13 mouse cellular contexts compared by ENCODE assay signal in genomic region chr11:5898531-5898930, GRCm38 (mm10). TPM values are rescaled to one million over a fixed set of nuclear protein-coding genes. Genes with fewer than 3 reads are reported as not detected.
DNase-seq lines count a peak whose midpoint lies in the region; ATAC-seq and TF ChIP-seq lines count a peak whose summit lies in the region.
"Had no signal": no experiment of that assay in that cellular context is flagged by ENCODE, and none has a peak within 500 bp of the region (broad histone marks: within the 10 kb centered on the region; RNA-seq: fewer than 3 reads in every experiment).

TSS of gene Myl7 (minus strand) at chr11:5898782.

- peak within 1 kb of the TSS; percentile 7 for H3K27ac ChIP-seq in lung, embryonic 14.5 days (ENCODE audit: low read depth)
- no peak within 1 kb of the TSS for H3K27ac ChIP-seq in liver, embryonic 14.5 days
- H3K27ac ChIP-seq: left cerebral cortex, adult 2 months had no signal

- no peaks in the 10 kb centered on the region for H3K36me3 ChIP-seq in lung, embryonic 14.5 days (ENCODE audit: insufficient read depth)
- no peaks in the 10 kb centered on the region for H3K36me3 ChIP-seq in liver, embryonic 14.5 days (replicated peaks; ENCODE audit: control insufficient read depth, insufficient read depth, low read depth)

- no peak for ATAC-seq in lung, embryonic 14.5 days (ENCODE audit: insufficient read depth)
- peak; percentile 68 for ATAC-seq in liver, embryonic 14.5 days (ENCODE audit: insufficient read depth)
- ATAC-seq: forebrain, embryonic 14.5 days had no signal

- H3K9ac ChIP-seq in lung, embryonic 14.5 days = peak within 1 kb of the TSS; percentile 40; the same call in 1 of the 2 replicates
- H3K9ac ChIP-seq in liver, embryonic 14.5 days (replicated peaks) = no peak within 1 kb of the TSS; the same call in 1 of the 2 replicates

- peak within 1 kb of the TSS; percentile 17 for H3K4me3 ChIP-seq in lung, embryonic 14.5 days (ENCODE audit: low read depth, low read length)
- no peak within 1 kb of the TSS for H3K4me3 ChIP-seq in liver, embryonic 14.5 days (ENCODE audit: insufficient read depth in 1 of 2, low read depth in 2 of 2, low read length in 2 of 2)
- H3K4me3 ChIP-seq: left cerebral cortex, adult 2 months had no signal

- 45% methylated on average over 5 of the region's 5 CpGs for WGBS in lung, embryonic 14.5 days
- WGBS in liver, embryonic 14.5 days (ENCODE audit: insufficient replicate concordance) = 15% methylated on average over 5 of the region's 5 CpGs

- TF ChIP-seq EP300 in liver, embryonic 14.5 days (IDR thresholded peaks at IDR 0.05; ENCODE audit: low read depth) = no peak

- DNase-seq in lung, embryonic 14.5 days = no peak
- no peak for DNase-seq in lung, postnatal 4 days
- peak; percentile 14 for DNase-seq in c-Kit-positive CD71-positive TER-119-positive erythroid progenitor cells, embryonic 14.5 days (ENCODE audit: low spot score)
- DNase-seq in heart, postnatal 10 days = no peak
- DNase-seq in liver, embryonic 14.5 days (ENCODE audit: low read depth in 3 of 3, low spot score in 3 of 3) = no peak
- DNase-seq in embryo, embryonic 10 days (ENCODE audit: low spot score) = no peak
- no peak for DNase-seq in yolk sac, embryonic 10.5 days (ENCODE audit: low spot score)
- no peak for DNase-seq in left cerebral cortex, adult 11 months (ENCODE audit: low spot score)
- DNase-seq: adrenal gland, postnatal 14 days; cerebellum, postnatal 25 days; thymus, adult 18-20 months had no signal

- no peaks in the 10 kb centered on the region for H3K27me3 ChIP-seq in lung, embryonic 14.5 days (ENCODE audit: insufficient read depth, low read length)
- peaks cover 57% of the 10 kb centered on the region for H3K27me3 ChIP-seq in liver, embryonic 14.5 days (ENCODE audit: control insufficient read depth, insufficient read depth, low read length)

- H3K4me1 ChIP-seq in lung, embryonic 14.5 days (ENCODE audit: insufficient read depth) = peaks cover 17% of the 10 kb centered on the region; the same call in 1 of the 2 replicates
- peaks cover 13 to 25% of the 10 kb centered on the region in 2 experiments for H3K4me1 ChIP-seq in liver, embryonic 14.5 days (replicated peaks; ENCODE audit: control insufficient read depth in 2 of 2, insufficient read depth in 2 of 2, low read length in 1 of 2)

- intact Hi-C loops in heart, postnatal 10 days (cut with DNase I) = no loop called here

- TF ChIP-seq CTCF in lung, embryonic 14.5 days (IDR thresholded peaks at IDR 0.05; ENCODE audit: low read depth) = no peak
- no peak for TF ChIP-seq CTCF in liver, embryonic 14.5 days (IDR thresholded peaks at IDR 0.05; ENCODE audit: low read depth)

- peak within 1 kb of the TSS; percentile 40 for H3K4me2 ChIP-seq in lung, embryonic 14.5 days
- H3K4me2 ChIP-seq in liver, embryonic 14.5 days (ENCODE audit: low read depth) = peak within 1 kb of the TSS; percentile 36

- H3K9me3 ChIP-seq in lung, embryonic 14.5 days (ENCODE audit: low read depth, low read length) = no peaks in the 10 kb centered on the region
- H3K9me3 ChIP-seq in liver, embryonic 14.5 days (ENCODE audit: control insufficient read depth, low read length) = no peaks in the 10 kb centered on the region

RNA-seq across cellular contexts. Expression of gene Myl7, which starts in this region (rescaled TPM):
- polyA plus RNA-seq in lung, embryonic 14.5 days (2014; fragmentation: Nextera tagmentation; extraction: Ambion mirVana) = 21.4 and 344 TPM in 2 replicates
- 100 to 1,000 TPM; 363 to 942 TPM for total RNA-seq in heart, postnatal 10 days (2021)
- polyA plus RNA-seq in liver, embryonic 14.5 days (2012; rRNA removed) = 3.2 and 4.6 TPM in 2 replicates
- polyA plus RNA-seq in liver, embryonic 14.5 days (2014; fragmentation: Nextera tagmentation; extraction: Ambion mirVana) = 6.6 and 7.5 TPM in 2 replicates
- total RNA-seq: adrenal gland, postnatal 14 days; left cerebral cortex, adult 2 months had no signal
- polyA plus RNA-seq: forebrain, embryonic 14.5 days had no signal
